Mouse (Mus musculus): ENCODE results near the gene Rbl1.
"Not testable (repeated sequence)": the region's sequence is repeated elsewhere in the genome, so short reads cannot be mapped to it uniquely, and the experiment has no call there.

Gene Rbl1

DNA sequence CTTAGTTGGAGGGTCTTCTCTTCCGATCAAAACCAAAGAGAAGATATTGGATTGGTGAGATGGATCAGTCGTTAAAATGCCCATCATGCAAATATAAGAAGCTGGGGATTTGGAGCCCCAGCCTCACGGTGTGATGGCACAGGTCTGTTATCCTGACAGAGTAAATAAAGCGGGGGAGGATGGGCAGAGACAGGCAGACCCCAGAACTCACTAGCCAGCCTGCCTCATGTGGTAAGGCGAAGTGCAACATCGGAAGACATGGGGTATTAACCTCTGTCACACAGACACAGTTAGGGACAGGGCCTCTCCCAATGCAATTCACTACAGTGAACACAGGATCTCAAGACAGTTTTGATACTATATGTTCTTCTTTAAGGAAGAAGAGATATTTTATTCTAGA lies 33.7 kb downstream of the Rbl1 start:
- no peak for DNase-seq (ENCODE audit: low spot score in 2 of 2)

DNA sequence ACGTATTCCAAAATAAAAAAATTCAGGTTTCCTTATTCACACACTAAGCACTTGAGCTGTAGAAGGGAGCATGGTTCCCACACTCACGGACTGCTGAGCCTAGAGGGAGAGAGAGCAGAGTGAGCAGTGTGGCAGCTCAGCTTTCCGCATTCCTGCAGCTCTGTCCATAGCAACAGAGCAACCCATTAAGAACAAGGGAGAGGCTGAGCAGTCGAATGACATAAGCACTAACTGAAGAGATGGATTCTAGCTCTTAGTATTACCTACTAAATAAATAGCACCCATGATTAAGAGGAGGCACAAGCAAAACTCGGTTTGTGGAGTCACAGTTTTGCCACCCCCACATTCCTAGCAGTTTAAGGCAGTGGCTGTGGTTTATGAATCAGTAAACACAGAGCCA lies 34.2 kb downstream of the Rbl1 start:
- no peak for DNase-seq (ENCODE audit: low spot score in 2 of 2)

DNA sequence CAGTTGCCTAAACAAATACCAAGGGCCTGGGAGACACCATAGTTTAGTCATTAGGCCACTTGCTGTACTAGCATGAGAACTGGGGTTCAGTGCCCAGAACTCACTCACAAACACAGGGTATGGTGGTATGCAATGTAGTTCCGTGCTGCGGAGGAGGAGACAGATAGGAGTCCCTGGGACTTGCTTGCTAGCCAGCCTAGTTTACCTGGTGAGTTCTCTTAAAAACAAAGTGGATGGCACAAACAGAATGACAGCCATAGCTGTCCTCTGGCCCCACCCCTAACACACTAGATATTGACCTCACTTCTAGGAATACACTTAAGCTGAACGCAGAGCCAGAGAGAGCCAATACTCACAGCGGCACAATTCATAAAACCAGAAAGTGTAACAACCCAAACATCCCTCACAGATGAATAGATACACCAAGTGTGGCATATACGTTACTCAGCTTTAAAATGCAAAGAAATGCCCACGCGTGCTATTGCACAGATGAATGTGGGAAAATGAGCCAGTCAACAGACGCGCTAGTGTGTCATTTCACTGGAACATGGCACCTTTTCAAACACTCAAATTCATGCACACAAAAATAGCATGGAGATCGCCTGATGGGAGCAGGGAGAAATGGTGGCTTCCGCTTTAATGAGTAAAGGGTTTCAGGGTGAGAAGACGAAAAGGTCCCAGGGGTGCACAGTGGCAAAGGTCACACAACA lies 37.8 kb downstream of the Rbl1 start:
- no peak for DNase-seq (ENCODE audit: low spot score in 2 of 2)

DNA sequence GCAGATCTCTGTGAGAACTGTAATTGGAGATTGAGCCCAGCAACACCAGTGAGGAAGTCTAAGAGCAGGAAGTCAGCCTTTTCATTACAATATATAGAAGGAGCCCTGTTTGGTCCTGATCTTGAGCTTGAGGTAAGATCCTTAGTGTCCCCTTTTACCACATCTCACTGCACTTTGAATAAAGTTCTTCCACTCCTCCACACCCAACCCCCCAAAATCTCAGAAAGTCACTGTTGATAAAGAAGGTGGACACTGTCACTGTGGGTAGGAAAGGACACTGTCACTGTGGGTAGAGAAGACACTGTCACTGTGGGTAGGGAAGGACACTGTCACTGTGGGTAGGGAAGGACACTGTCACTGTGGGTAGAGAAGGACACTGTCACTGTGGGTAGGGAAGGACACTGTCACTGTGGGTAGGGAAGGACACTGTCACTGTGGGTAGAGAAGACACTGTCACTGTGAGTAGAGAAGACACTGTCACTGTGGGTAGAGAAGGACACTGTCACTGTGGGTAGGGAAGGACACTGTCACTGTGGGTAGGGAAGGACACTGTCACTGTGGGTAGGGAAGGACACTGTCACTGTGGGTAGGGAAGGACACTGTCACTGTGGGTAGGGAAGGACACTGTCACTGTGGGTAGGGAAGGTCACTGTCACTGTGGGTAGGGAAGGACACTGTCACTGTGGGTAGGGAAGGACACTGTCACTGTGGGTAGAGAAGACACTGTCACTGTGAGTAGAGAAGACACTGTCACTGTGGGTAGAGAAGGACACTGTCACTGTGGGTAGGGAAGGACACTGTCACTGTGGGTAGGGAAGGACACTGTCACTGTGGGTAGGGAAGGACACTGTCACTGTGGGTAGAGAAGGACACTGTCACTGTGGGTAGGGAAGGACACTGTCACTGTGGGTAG lies 38.8 kb downstream of the Rbl1 start:
- DNase-seq (ENCODE audit: low spot score in 2 of 2): not testable (repeated sequence)

DNA sequence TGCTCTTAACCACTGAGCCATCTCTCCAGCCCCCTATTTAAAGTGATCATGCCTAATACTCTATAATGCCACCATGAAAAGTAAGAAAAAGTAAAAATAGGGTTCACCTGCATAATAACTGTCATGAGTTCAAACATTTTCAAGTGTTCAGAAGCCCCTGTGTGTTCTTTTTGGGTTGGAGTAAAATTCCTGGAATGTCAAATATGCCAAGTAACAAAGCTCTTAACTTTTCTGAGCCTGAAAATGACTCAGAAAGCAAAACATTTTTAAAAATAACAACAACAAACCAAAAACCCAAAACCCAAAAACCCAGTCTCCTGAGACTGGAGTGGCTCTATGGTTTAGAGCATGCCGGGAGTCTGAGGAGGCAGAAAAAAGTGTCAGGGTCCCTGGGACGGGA lies 40.2 kb downstream of the Rbl1 start:
- DNase-seq (ENCODE audit: low spot score in 2 of 2): no peak

DNA sequence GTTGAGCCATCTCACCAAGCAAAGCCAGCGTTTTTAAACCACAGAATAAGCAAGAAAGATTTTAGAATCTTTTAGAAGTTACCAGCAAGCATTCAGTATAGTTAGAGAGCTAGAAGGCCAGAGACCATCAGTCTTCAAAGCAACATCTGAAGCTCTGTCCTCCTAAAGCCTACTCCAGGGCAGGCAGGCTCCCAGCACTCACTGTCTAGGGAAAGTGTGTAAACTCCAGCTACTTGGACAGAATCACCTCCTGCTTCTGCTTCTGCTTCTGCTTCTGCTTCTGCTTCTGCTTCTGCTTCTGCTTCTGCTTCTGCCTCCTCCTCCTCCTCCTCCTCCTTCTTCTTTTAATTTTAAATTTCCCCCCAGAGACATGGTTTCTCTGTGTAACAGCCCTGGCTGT lies 48.3 kb downstream of the Rbl1 start:
- DNase-seq (ENCODE audit: low spot score in 2 of 2): no peak

DNA sequence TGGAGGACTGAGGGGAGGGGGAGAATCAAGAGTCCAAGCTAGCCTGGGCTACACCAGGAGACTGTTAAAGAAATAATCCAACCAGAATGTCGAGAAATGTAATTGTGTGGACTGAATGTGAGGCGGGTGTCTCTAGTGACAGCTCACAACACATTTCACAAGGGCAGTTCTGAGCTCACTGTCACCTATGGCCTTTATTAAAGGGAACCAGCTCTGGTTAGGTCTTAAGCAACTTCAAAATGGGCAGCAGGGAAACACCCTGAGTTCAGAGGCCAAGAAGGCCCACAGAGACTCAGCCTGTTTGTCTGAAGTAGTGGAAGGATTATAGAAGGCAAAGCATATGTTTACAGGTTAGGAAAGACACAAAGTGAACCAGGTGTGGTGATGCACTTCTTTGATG lies 51.1 kb downstream of the Rbl1 start:
- no peak for DNase-seq (ENCODE audit: low spot score in 2 of 2)

DNA sequence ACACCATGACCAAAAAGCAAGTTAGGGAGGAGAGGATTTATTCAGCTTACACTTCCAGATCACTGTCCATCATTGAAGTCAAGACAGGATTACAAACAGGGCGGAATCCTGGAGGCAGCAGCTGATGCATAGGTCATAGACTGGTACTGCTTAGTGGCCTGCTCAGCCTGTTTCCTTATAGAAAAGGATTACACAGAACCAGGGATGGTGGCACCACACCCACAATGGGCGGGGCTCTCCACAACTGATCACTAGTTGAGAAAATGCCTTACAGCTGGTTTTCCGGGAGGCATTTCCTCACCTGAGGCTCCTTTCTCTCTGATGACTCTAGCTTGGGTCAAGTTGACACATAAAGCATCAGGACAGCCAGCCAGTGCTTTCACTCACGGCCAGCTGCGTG lies 55.9 kb downstream of the Rbl1 start:
- no peak for DNase-seq (ENCODE audit: low spot score in 2 of 2)

DNA sequence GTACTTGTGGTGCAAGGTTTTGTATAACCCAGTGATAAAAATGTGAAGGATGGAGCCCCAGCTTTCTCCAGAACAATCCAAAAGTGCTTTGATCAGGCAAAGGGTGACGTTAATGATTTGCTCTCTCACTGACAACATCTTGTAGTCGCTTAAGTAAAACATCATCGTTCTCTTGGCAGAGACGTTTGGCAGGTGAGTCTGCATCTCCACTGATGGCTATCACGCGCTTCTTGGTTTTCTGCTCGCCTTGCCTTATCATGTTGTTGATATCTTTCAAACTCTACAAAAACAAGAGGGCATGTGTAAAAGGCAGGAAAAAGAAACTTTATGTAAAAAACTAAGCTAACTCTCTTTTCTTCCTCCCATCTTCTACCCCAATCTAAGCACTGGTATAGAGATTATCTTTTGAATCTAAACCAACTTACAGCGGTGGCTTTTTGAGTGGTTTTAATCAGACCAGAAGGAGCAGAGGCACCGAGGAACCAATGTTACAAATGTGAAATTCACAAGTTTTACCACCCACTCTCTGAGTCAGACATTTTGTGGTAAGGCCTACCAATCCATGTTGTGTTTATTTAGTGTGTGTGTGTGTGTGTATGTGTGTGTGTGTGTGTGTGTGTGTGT lies 56.8 kb downstream of the Rbl1 start:
- no peak for DNase-seq (ENCODE audit: low spot score in 2 of 2)

DNA sequence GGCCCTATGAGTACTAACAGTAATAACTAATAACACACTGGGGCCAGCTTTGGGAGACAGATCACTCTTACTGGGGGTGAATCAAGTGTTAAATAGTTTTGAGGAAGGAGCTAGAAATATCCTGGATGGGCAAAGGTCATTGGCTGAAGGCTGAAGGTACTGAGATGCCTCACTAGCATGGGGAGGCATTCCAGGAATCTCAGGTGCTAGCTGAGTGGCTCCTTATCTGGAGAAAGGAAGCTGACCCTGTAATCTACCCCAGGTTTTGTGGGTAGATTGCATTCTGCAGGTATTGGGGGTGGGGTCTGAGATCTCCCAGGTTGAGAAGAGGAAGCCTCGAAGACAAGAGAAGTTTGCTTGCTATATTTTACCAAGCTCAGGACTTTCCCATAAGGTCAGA lies 59.2 kb downstream of the Rbl1 start:
- no peak for DNase-seq (ENCODE audit: low spot score in 2 of 2)

DNA sequence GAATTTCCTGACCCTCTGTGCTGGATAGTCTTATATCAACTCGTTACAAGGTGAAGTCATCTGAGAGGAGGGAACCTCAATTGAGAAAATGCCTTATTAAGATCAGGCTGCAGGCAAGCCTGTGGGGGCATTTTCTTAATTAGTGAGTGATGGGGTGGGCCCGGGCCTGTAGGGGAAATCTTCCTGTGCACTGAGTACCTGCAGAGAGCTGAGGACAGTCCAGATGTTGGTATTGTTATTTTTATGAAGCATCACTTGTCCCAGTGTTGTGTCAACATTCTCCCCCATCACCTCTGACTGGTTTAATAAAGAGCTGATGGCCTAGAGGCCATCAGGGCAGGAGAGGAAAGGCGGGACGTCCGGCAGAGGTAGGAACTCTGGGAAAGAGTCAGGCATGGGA lies 60.2 kb downstream of the Rbl1 start:
- DNase-seq (ENCODE audit: low spot score in 2 of 2): no peak

DNA sequence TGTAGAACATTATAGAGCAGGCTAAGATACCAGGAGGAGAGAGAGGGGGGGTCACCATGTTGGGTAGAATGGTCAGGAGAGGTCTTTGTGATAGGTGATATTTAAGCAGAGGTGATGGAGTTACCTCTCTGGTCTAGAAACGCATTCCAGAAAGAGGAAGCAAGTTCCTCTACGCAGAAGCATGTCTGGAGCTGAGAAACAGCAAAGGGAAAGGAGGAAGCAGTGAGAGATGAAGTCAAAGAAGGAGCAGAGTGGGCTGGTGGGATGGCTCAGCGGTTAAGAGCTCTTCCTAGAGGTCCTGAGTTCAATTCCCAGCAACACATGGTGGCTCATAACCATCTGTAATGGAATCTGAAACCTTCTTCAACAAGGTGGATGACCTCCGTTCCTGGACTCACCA lies 62.4 kb downstream of the Rbl1 start:
- no peak for DNase-seq (ENCODE audit: low spot score in 2 of 2)

DNA sequence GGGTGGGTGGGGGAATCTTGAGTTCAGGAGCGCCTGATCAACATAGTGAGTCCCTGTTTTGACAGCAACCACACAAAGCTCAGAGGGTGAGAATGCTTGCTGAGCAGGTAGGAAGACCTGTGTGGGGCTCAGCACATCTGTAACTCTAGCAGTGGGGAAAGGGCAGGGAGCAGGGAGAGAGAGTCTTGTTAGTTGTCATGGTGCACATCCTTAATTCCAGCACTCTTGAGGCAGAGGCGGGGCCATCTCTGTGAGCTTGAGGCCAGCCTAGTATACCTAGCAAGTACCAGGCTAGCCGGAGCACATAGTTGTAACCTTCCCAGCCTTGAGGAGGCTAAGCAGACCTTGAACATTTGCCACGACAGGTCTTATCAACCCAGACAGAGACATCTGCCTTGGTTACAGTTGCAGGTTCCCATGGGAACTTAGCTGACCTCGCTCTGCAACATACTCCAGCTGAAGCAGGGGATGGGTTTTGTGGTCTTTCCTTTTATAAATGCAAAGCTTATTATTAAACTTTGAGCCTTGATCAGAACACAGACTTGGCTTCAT lies 65.0 kb downstream of the Rbl1 start:
- DNase-seq (ENCODE audit: low spot score in 2 of 2): peak in 1 of 2 experiments; percentile 18

DNA sequence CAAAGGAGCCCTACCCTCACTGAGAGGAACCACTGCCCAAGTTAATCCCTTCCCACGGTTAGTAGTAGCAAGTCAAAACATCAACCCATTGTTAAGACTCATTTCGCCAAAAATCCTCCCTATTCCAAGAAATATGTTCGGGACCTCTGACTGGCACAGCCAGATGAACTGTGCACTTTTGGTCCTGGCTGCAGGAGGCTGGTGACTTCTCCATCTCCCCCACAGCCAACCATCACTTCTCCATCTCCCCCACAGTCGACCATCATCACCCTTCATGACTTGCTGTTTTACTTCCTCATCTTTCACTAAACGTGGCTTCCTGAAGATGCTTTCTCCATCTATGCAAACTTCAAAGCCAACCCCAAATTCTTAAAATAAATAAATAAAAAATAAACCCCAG lies 65.5 kb downstream of the Rbl1 start:
- DNase-seq (ENCODE audit: low spot score in 2 of 2): no peak

DNA sequence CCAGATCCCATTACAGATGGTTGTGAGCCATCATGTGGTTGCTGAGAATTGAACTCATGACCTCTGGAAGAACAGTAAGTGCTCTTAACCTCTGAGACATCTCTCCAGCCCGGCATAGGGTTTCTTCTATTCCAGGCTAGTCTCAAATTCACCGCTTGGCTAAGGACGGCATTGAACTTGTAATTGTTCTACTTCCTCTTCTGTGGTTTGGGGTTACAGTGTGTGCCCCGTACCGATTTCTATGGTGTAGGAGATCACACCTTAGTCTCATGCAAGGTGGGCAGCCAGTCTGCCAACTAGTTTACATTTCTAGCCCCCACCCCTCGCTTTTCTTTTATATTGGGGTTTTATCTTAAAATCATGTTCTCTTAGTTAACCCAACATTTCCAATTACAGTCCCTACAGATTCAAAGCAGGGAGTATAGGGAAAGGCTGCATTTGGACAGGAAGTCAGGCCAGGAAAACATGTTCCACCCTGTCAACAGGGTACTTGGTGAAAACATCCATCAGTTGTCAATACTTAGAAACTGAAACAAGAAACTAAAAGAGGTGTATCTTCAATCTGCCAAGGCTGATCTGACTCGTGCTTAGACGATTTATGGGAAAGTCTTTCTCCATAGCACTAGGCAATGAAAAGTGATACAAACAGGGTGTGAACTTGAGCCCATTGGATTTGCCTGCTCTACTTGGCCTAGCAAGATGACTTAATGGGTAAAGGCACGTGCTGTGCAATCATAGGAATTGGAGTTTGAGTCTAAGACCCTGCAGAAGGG lies 66.2 kb downstream of the Rbl1 start:
- peak in 1 of 2 experiments; percentile 33 for DNase-seq (ENCODE audit: low spot score in 2 of 2)

DNA sequence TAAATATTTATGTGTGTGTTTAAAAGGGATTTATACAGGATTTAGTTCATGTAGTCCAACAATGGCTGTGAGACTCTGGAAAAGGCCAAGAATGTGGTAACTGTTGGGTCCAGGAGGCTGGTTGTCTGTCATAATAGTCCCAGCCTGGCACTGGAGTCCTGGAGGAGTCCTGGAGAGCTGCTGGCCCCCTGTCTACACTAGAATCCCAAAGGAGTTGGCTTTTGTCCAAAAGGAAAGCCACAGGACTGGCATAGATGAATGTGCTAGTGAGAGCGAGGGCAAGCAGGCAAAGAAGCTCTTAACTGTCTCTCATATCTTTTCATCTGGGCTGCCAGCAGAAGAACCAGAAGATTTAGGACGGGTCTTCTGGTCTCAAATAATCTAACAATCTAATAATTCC lies 67.7 kb downstream of the Rbl1 start:
- DNase-seq (ENCODE audit: low spot score in 2 of 2): no peak

DNA sequence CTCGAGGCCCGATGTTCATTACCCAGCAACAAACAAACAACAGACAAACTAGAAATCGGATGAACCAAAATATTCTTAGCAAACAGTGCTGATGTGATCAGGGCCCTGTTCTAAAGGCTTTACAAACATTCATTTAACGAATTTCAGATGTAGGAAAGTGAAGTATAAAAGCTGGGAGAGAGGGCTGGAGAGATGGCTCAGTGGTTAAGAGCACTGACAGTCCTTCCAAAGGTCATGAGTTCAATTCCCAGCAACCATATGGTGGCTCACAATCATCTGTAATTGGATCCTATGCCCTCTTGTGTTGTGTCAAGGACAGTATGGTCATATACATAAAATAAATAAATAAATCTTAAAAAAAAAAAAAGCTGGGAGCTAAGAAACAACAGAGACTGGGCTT lies 68.2 kb downstream of the Rbl1 start:
- DNase-seq (ENCODE audit: low spot score in 2 of 2): no peak

DNA sequence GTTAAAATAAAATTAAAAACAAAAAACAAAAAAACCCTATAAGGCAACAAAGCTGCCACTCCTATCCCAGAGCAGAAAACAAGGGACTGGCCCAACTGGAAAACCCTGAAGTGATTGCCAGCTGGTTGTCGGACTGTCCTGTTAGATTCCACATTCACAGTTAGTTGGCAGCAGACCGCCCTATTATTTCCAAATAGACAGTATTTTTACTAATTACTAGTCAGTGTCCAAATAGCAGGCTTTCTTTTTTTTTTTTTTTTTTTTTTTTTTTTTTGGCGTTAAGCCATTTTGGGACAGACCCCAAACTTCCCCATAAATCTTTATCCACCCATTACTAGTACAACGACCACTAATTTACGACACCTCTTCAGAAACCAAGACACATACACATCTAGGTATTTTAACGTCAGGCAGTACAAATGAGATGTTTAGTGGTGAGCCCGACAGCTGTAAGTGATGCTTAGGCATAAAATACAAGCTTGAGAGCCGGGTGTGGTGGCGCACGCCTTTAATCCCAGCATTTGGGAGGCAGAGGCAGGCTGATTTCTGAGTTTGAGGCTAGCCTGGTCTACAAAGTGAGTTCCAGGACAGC lies 68.7 kb downstream of the Rbl1 start:
- DNase-seq (ENCODE audit: low spot score in 2 of 2): peak in 1 of 2 experiments; percentile 22

DNA sequence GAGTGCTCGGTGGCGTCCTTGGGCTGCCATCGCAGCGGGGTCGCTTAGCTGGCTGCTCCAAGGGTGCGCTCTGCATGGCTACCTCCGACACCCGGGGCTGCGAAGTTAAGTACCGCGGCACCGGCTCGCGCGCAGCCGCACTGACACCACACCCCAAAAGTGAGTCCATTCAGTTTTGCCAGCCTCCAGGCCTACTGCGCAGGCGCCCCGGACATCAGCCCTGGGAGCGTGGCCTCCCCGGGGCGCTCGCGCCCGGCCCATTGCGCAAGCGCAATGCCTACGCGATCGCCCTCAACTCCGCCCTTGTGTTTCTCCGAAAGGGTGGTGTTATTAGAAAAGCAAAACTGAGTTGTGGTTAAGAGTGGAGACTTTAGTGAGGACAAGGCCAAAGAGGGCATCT lies 69.3 kb downstream of the Rbl1 start, which contains the start of gene Samhd1:
TSS of gene Samhd1 (minus strand) at position 252 of the 400 bp plus-strand sequence.
- peak; percentile 93 to 98 for DNase-seq (ENCODE audit: low spot score in 2 of 2)

DNA sequence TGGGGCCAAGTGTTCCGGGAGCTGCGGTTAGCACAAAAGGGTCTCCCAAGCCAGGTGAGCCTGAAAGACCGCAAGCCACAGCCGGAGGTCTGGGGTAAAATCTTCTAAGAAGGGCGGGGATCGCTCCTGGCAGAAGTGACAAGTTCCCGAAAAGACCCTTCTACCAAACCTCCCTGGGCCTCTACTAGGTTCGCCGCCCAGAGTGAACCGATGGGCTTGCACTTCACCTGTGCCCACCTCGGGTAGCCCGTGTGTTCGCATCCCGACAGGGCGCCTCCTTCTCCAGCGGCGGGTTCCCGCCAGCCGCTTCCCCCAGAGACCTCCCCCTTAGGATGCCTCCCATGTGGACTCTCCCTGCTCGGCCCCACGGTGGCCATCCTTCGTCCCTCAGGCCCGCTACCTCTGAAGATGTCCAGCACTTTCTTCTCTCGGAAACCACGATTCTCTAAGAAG lies 69.8 kb downstream of the Rbl1 start:
- DNase-seq (ENCODE audit: low spot score in 2 of 2): peak; percentile 63 to 69
